ENCODE assay signal across 24 mouse cellular contexts in the genomic region with DNA sequence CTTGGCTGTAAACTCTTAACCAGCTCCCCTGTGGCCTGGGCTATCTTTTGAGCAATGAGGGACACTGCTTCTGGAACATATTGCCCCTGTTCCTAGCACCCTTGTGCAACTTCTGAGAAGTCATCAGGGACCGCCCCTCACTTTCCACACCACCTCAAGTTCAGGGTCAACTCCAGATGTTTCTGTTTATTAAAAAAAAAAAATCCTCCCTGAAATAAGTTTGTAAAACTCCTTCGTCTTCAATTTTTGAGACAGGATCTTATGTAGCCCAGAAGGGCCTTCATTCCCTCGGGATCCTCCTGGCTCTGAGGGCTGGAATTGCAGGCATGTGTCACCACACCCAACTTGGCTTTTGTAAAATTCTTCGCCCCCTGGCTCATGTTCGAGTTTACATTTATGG. TPM values are rescaled to one million over a fixed set of nuclear protein-coding genes. Genes with fewer than 3 reads are reported as not detected.
DNase-seq lines count a peak whose midpoint lies in the region; ATAC-seq and TF ChIP-seq lines count a peak whose summit lies in the region.
"Had no signal": no experiment of that assay in that cellular context is flagged by ENCODE, and none has a peak within 500 bp of the region (broad histone marks: within the 10 kb centered on the region; RNA-seq: fewer than 3 reads in every experiment).

No protein-coding gene starts in this region.

- no peaks in the 10 kb centered on the region for H3K27me3 ChIP-seq in intestine, postnatal 0 days (replicated peaks; ENCODE audit: control insufficient read depth, insufficient read depth, low read length)
- H3K27me3 ChIP-seq in intestine, embryonic 16.5 days (replicated peaks; ENCODE audit: control insufficient read depth, insufficient read depth, low read length), result no peaks in the 10 kb centered on the region
- H3K27me3 ChIP-seq in lung, embryonic 16.5 days (ENCODE audit: control insufficient read depth, insufficient read depth, low read depth, low read length), result no peaks in the 10 kb centered on the region
- H3K27me3 ChIP-seq in myocyte (ENCODE audit: control insufficient read depth, insufficient read depth, insufficient read length), result no peaks in the 10 kb centered on the region
- H3K27me3 ChIP-seq: embryonic facial prominence, embryonic 15.5 days; heart, embryonic 15.5 days; midbrain, embryonic 12.5 days; neural tube, embryonic 13.5 days; stomach, embryonic 15.5 days had no signal

- no peak overlapping the region for H3K4me3 ChIP-seq in intestine, postnatal 0 days (ENCODE audit: low read depth, low read length)
- H3K4me3 ChIP-seq in intestine, embryonic 16.5 days (ENCODE audit: low read length), result no peak overlapping the region
- no peak overlapping the region for H3K4me3 ChIP-seq in lung, embryonic 16.5 days (ENCODE audit: low read length)
- no peak overlapping the region for H3K4me3 ChIP-seq in myocyte
- H3K4me3 ChIP-seq: embryonic facial prominence, embryonic 15.5 days; forebrain, embryonic 10.5 days; heart, embryonic 15.5 days; midbrain, embryonic 12.5 days; neural tube, embryonic 13.5 days; stomach, embryonic 15.5 days had no signal

- no peaks in the 10 kb centered on the region for H3K79me2 ChIP-seq in myocyte (ENCODE audit: control insufficient read depth, insufficient read depth)

- 50% methylated on average over 5 of the region's 5 CpGs for WGBS in intestine, postnatal 0 days
- WGBS in intestine, embryonic 16.5 days, result 57% methylated on average over 5 of the region's 5 CpGs
- 48% methylated on average over 5 of the region's 5 CpGs for WGBS in lung, embryonic 16.5 days

- no peaks in the 10 kb centered on the region for H3K9me3 ChIP-seq in intestine, postnatal 0 days (ENCODE audit: control insufficient read depth)
- no peaks in the 10 kb centered on the region for H3K9me3 ChIP-seq in intestine, embryonic 16.5 days (ENCODE audit: control insufficient read depth, low read length)
- no peaks in the 10 kb centered on the region for H3K9me3 ChIP-seq in lung, embryonic 16.5 days (ENCODE audit: control insufficient read depth, low read length)
- H3K9me3 ChIP-seq: embryonic facial prominence, embryonic 15.5 days; forebrain, embryonic 10.5 days; heart, embryonic 15.5 days; midbrain, embryonic 12.5 days; neural tube, embryonic 13.5 days; stomach, embryonic 15.5 days had no signal

- ATAC-seq in intestine, postnatal 0 days, result no peak
- ATAC-seq in intestine, embryonic 16.5 days, result no peak
- peak; percentile 59; the same call in 1 of the 2 replicates for ATAC-seq in lung, embryonic 16.5 days (ENCODE audit: low read depth)
- ATAC-seq: forebrain, postnatal 0 days had no signal

- H3K9ac ChIP-seq in intestine, postnatal 0 days (ENCODE audit: low read depth, low read length), result no peak overlapping the region
- no peak overlapping the region for H3K9ac ChIP-seq in intestine, embryonic 16.5 days (ENCODE audit: low read depth, low read length)
- H3K9ac ChIP-seq in lung, embryonic 16.5 days (ENCODE audit: low read length), result no peak overlapping the region
- H3K9ac ChIP-seq: embryonic facial prominence, embryonic 15.5 days; forebrain, postnatal 0 days; heart, embryonic 15.5 days; midbrain, embryonic 12.5 days; neural tube, embryonic 13.5 days; stomach, embryonic 15.5 days had no signal

- DNase-seq in ZHBTc4 (ENCODE audit: low read depth, low spot score), result peak; percentile 21
- no peak for DNase-seq in thymus, postnatal 10 days (ENCODE audit: low spot score in 2 of 2)
- DNase-seq in ovary, postnatal 10 days (ENCODE audit: low spot score), result no peak
- DNase-seq: adrenal gland, postnatal 25 days; cerebellum, adult 11 months; cerebellum, postnatal 25 days; embryo, embryonic 11 days; forebrain, postnatal 0 days; gastrocnemius, postnatal 10 days; kidney, adult 2 months; kidney, postnatal 14 days; thymus, adult 2 months had no signal

- no peak for TF ChIP-seq POLR2A in myocyte (IDR thresholded peaks at IDR 0.05; ENCODE audit: insufficient read length, low read depth)

- no peaks in the 10 kb centered on the region for H3K4me1 ChIP-seq in intestine, postnatal 0 days (replicated peaks; ENCODE audit: control insufficient read depth, insufficient read depth, low read length)
- no peaks in the 10 kb centered on the region for H3K4me1 ChIP-seq in intestine, embryonic 16.5 days (ENCODE audit: control insufficient read depth, insufficient read depth, low read length)
- peaks cover 4% of the 10 kb centered on the region; the same call in 1 of the 2 replicates for H3K4me1 ChIP-seq in lung, embryonic 16.5 days (replicated peaks; ENCODE audit: control insufficient read depth, insufficient read depth, low read length)
- H3K4me1 ChIP-seq: embryonic facial prominence, embryonic 15.5 days; heart, embryonic 15.5 days; stomach, embryonic 15.5 days had no signal

- no peak overlapping the region for H3K4me2 ChIP-seq in intestine, postnatal 0 days (replicated peaks; ENCODE audit: low read depth)
- no peak overlapping the region for H3K4me2 ChIP-seq in intestine, embryonic 16.5 days (ENCODE audit: low read depth, low read length)
- no peak overlapping the region for H3K4me2 ChIP-seq in lung, embryonic 16.5 days (ENCODE audit: low read depth, low read length)
- H3K4me2 ChIP-seq in myocyte (ENCODE audit: low read depth), result no peak overlapping the region
- H3K4me2 ChIP-seq: embryonic facial prominence, embryonic 15.5 days; heart, embryonic 15.5 days; liver, embryonic 11.5 days; midbrain, embryonic 12.5 days; neural tube, embryonic 13.5 days; stomach, embryonic 15.5 days had no signal

- peak; percentile 33; the same call in 1 of the 2 replicates for TF ChIP-seq CTCF in intestine, postnatal 0 days (IDR thresholded peaks at IDR 0.05; ENCODE audit: low read depth)

- H3ac ChIP-seq in myocyte (ENCODE audit: control insufficient read depth, insufficient read length), result no peak overlapping the region

- no peak overlapping the region for H3K27ac ChIP-seq in intestine, postnatal 0 days (ENCODE audit: low read depth, low read length)
- H3K27ac ChIP-seq in intestine, embryonic 16.5 days (ENCODE audit: low read length), result no peak overlapping the region
- peak overlapping the region; percentile 69 for H3K27ac ChIP-seq in lung, embryonic 16.5 days (ENCODE audit: low read length)
- H3K27ac ChIP-seq: embryonic facial prominence, embryonic 15.5 days; forebrain, embryonic 10.5 days; heart, embryonic 15.5 days; macrophage; midbrain, embryonic 12.5 days; neural tube, embryonic 13.5 days; stomach, embryonic 15.5 days had no signal

- H3K36me3 ChIP-seq in intestine, postnatal 0 days (ENCODE audit: control insufficient read depth, insufficient read depth), result peaks cover 14% of the 10 kb centered on the region; the same call in 1 of the 2 replicates
- peaks cover 12% of the 10 kb centered on the region; the same call in 1 of the 2 replicates for H3K36me3 ChIP-seq in intestine, embryonic 16.5 days (ENCODE audit: control insufficient read depth, insufficient read depth, low read length)
- H3K36me3 ChIP-seq in lung, embryonic 16.5 days (ENCODE audit: control insufficient read depth, insufficient read depth, low read length), result peaks cover 16% of the 10 kb centered on the region
- H3K36me3 ChIP-seq in myocyte (ENCODE audit: control insufficient read depth, insufficient read depth), result no peaks in the 10 kb centered on the region

TF ChIP-seq in myocyte, 11 proteins besides CTCF, POLR2A, EP300 and RAD21:
- TF ChIP-seq E2F4 (IDR thresholded peaks at IDR 0.05; ENCODE audit: insufficient read depth) (no peak), CEBPB (IDR thresholded peaks at IDR 0.05; ENCODE audit: insufficient read depth, poor library complexity, severe bottlenecking) (0 out of 2 replicates have a peak, but pooled peaks have one; percentile 4)
TF ChIP-seq in myocyte: peak in this region for 1.

RNA-seq across cellular contexts. Expression of gene Mrps10, which starts 57.4 kb away (rescaled TPM):
- 46.8 and 49.6 TPM in 2 replicates for polyA plus RNA-seq in intestine, postnatal 0 days (2015; fragmentation: Nextera tagmentation; extraction: Ambion mirVana)
- 72.0 and 80.0 TPM in 2 replicates for polyA plus RNA-seq in intestine, embryonic 16.5 days (2015; fragmentation: Nextera tagmentation; extraction: Ambion mirVana)
- 68.7 and 72.4 TPM in 2 replicates for polyA plus RNA-seq in lung, embryonic 16.5 days (2015; fragmentation: Nextera tagmentation; extraction: Ambion mirVana)
- polyA plus RNA-seq in myocyte (2012; fragmentation: generic; extraction: Trizol), result 97.9 TPM
